Mouse (Mus musculus) limb, embryonic 14.5 days (tissue): ENCODE results near the gene Vstm2a. TPM values are rescaled to one million over a fixed set of nuclear protein-coding genes. Genes with fewer than 3 reads are reported as not detected.

Source experiments
- ATAC-seq: fragments of 200-750 bp; cut with Nextera tagmentation; 2 replicates; pipeline ENCODE4 v1.8.0; 2017; ENCODE audit warnings: low read depth, moderate number of reproducible peaks, moderate TSS enrichment; ENCODE audit not compliant: low FRiP score
- DNase-seq: peaks from one replicate; pipeline ENCODE4 v3.0.0-alpha.2; 2015; ENCODE audit warnings: low spot score
- H3K27ac ChIP-seq: fragments of 300-500 bp; sonication (generic); replicated peaks from 2 replicates; pipeline ENCODE4 v1.5.1; 2014; ENCODE audit warnings: low read depth, mild to moderate bottlenecking, low read length, moderate library complexity, mixed read lengths
- H3K27me3 ChIP-seq: fragments of 300-500 bp; sonication (generic); 2 replicates; pipeline ENCODE4 v1.6.1; 2014; ENCODE audit warnings: low read length, mixed read lengths; ENCODE audit not compliant: control insufficient read depth, insufficient read depth
- H3K36me3 ChIP-seq: fragments of 300-500 bp; sonication (generic); 2 replicates; pipeline ENCODE4 v1.6.1; 2014; ENCODE audit warnings: mild to moderate bottlenecking, low read length, moderate library complexity, mixed read lengths; ENCODE audit not compliant: control insufficient read depth, insufficient read depth
- H3K4me1 ChIP-seq: fragments of 300-500 bp; sonication (generic); 2 replicates; pipeline ENCODE4 v1.6.1; 2014; ENCODE audit warnings: antibody characterized with exemption, low read length, mixed read lengths; ENCODE audit not compliant: control insufficient read depth, insufficient read depth
- H3K4me2 ChIP-seq: fragments of 300-500 bp; sonication (generic); replicated peaks from 2 replicates; pipeline ENCODE4 v1.6.1; 2014; ENCODE audit warnings: low read depth, mild to moderate bottlenecking, low read length, moderate library complexity; ENCODE audit not compliant: severe bottlenecking
- H3K4me3 ChIP-seq: fragments of 300-500 bp; sonication (generic); replicated peaks from 2 replicates; pipeline ENCODE4 v1.5.1; 2014; ENCODE audit warnings: low read length
- H3K9ac ChIP-seq: fragments of 300-500 bp; sonication (generic); 2 replicates; pipeline ENCODE4 v1.6.1; 2014; ENCODE audit warnings: mild to moderate bottlenecking, low read depth, low read length, moderate library complexity; ENCODE audit not compliant: severe bottlenecking
- H3K9me3 ChIP-seq: fragments of 300-500 bp; sonication (generic); 2 replicates; pipeline ENCODE4 v1.6.1; 2016; ENCODE audit warnings: low read length; ENCODE audit not compliant: control insufficient read depth
- POLR2A ChIP-seq: fragments of 200-500 bp; IDR thresholded peaks from 2 replicates; pipeline ENCODE4 v1.8.0; 2012; ENCODE audit warnings: inconsistent platforms, mild to moderate bottlenecking, moderate library complexity, borderline replicate concordance; ENCODE audit not compliant: insufficient read depth, insufficient read length; ENCODE audit errors: extremely low read depth
- WGBS: fragments of 180-500 bp; shearing (Covaris S2); extraction: QIAGEN DNeasy Blood & Tissue Kit; methylation state at CpG from one replicate; pipeline ENCODE4 v1.1.7; 2014; 5-methylcytosine and 5-hydroxymethylcytosine counted together
- polyA plus RNA-seq, 2 experiments: library from polyadenylated mRNA; depleted of rRNA in 1 of 2; stranded (reverse) in 1 of 2; unstranded in 1 of 2; fragments of >200 nt; fragmentation: Nextera tagmentation in 1 of 2; extraction: Ambion mirVana in 1 of 2; gene quantifications; 2 replicates each; pipeline versions ENCODE4 v1.2.1 to v1.2.3; 2012 to 2014

The Vstm2a gene
- polyA plus RNA-seq, 2 experiments = 3.1 to 3.6 TPM

DNA sequence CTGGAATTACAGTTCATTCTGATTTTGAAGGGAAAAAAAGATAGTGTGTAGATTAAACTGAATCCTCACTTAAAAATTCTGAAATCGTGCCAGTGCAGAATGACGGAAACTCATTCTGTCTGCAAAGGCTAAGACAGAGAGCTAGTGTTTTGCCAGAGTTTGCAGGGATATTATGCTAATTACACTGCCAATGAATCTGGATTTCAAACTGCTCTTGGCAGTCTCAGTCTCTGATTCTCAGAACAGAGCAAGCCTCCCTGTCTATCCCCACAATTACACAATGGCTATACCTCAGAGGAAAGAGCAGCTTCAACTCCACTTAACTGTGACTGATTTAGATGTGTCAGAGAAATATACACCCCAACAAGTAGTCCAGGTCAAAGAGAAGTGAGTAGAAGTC, 43.2 kb downstream of the Vstm2a start:
- Histone ChIP-seq H3K27me3 (no peaks in the 10 kb centered on the region), H3K4me1 (no peaks in the 10 kb centered on the region), H3K9ac (no peak overlapping the region), H3K4me3 (no peak overlapping the region), H3K4me2 (no peak overlapping the region), H3K36me3 (no peaks in the 10 kb centered on the region), H3K27ac (no peak overlapping the region), H3K9me3 (no peaks in the 10 kb centered on the region)
- TF ChIP-seq POLR2A = no peak
- 74% methylated on average over 2 of the region's 2 CpGs for WGBS
- ATAC-seq (no peak), DNase-seq (no peak)

DNA sequence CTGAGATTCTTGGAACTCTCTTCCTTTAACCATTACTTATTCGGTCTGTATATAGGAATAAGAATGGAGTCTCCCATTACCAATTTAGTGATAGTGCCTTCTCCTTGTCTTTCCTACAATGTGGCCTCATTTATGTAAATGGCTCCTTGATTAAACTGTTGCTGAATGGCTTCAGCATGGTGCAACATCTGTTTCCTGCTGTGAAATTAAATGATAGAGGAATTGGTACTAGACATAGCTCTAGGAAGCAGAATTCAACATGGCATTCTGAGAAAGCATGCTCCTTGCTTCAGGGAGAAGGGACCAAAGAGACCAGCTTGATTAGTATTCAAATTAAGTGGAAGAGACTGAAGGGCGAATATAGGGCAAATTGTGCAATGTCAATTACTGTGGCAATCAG, 57.6 kb downstream of the Vstm2a start:
- no peak overlapping the region for H3K4me3 ChIP-seq
- H3K9me3 ChIP-seq = no peaks in the 10 kb centered on the region
- H3K27ac ChIP-seq = no peak overlapping the region
- no peaks in the 10 kb centered on the region for H3K4me1 ChIP-seq
- no peak for DNase-seq
- no peak for ATAC-seq
- no peaks in the 10 kb centered on the region for H3K36me3 ChIP-seq
- WGBS = 81% methylated on average over 2 of the region's 2 CpGs
- TF ChIP-seq POLR2A = no peak
- no peaks in the 10 kb centered on the region for H3K27me3 ChIP-seq
- no peak overlapping the region for H3K9ac ChIP-seq
- no peak overlapping the region for H3K4me2 ChIP-seq

DNA sequence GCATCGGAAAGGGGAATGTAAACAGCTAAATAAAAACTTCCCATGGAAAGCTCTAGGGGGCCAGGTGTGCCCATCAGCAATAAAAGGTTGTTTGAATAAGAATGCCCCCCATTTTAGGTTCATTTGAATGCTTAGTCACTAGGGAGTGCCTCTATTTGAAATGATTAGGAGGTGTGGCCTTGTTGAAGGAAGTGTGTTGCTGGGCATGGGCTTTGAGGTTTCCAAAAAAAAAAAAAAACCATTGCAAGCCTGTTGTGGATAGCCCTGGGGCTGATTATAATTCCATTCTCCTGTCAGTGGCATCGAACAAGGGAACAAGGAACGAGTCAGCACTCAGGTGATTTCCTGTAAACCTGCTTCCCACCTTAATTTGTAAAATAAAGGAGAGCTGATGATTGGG, 87.7 kb downstream of the Vstm2a start:
- DNase-seq (no peak), ATAC-seq (no peak)
- Histone ChIP-seq H3K4me1 (no peaks in the 10 kb centered on the region), H3K27ac (no peak overlapping the region), H3K9me3 (no peaks in the 10 kb centered on the region), H3K4me2 (no peak overlapping the region), H3K36me3 (no peaks in the 10 kb centered on the region), H3K4me3 (no peak overlapping the region), H3K27me3 (no peaks in the 10 kb centered on the region), H3K9ac (no peak overlapping the region)
- WGBS = 38% methylated on average over 3 of the region's 3 CpGs
- TF ChIP-seq POLR2A = no peak

DNA sequence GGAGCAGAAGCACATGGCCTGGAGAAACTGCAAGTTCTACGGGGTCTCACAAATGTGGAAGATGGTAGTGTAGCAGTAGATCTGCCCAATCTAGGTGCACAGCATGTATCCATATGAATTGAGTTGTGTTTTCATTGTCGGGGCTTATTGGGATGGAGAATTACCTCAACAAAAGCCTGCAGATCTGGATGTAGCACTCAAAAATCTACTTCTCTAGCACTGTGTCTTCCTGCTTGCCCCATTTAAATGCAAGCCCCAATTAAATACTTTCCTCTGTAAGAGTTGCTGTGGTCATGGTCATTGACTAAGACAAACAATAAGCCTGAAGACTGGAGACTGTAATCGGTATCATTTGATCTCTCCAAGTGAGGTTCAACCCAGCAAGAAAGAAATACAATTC, 88.2 kb downstream of the Vstm2a start:
- H3K36me3 ChIP-seq = no peaks in the 10 kb centered on the region
- DNase-seq (no peak), ATAC-seq (no peak)
- H3K9me3 ChIP-seq = no peaks in the 10 kb centered on the region
- H3K27me3 ChIP-seq = no peaks in the 10 kb centered on the region
- 68% methylated on average over 3 of the region's 3 CpGs for WGBS
- H3K4me1 ChIP-seq = no peaks in the 10 kb centered on the region
- no peak overlapping the region for H3K4me2 ChIP-seq
- TF ChIP-seq POLR2A = no peak
- H3K9ac ChIP-seq = no peak overlapping the region
- no peak overlapping the region for H3K27ac ChIP-seq
- no peak overlapping the region for H3K4me3 ChIP-seq

DNA sequence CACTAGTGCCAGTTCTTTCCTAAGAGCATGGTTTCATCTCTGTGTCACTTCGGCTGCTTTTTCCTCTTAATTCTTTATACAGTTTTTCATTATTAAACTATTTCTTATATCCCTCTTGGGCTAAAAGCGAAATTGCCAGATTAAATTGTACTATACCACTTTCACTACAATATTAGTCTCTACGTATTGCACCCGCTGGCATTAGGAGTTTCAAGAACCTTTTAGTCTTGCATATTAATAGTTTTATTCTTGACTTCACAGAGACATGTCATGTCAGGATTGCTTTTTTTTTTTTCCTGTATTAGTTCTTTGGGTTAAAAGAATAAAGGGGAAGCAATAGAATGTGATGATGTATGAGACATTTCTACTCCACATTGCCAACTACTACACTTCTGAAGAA, 94.4 kb downstream of the Vstm2a start:
- Histone ChIP-seq H3K27me3 (no peaks in the 10 kb centered on the region), H3K4me3 (no peak overlapping the region), H3K36me3 (no peaks in the 10 kb centered on the region), H3K27ac (no peak overlapping the region), H3K9ac (no peak overlapping the region), H3K4me1 (no peaks in the 10 kb centered on the region), H3K4me2 (no peak overlapping the region), H3K9me3 (no peaks in the 10 kb centered on the region)
- TF ChIP-seq POLR2A = no peak
- no peak for ATAC-seq
- no peak for DNase-seq
- WGBS = 85% methylated on average over 4 of the region's 4 CpGs

DNA sequence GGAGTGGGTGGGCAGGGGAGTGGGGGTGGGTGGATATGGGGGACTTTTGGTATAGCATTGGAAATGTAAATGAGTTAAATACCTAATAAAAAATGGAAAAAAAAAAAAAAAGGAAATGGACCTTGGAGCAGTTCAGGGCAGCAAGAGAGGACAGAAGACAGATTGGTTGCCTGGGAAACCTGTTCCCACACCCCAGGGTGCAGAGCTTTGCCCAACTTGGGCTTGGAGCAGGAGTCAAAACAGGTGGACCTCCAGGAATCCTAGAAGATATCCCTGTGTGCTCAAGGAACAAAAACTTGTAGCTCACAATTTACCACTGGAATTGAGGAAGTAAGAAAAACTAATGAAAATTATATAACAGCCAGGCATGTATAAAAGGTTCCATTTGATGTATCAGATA, 96.8 kb downstream of the Vstm2a start:
- H3K4me2 ChIP-seq = no peak overlapping the region
- H3K9me3 ChIP-seq = no peaks in the 10 kb centered on the region
- ATAC-seq (no peak), DNase-seq (no peak)
- no peaks in the 10 kb centered on the region for H3K4me1 ChIP-seq
- no peak overlapping the region for H3K9ac ChIP-seq
- no peak overlapping the region for H3K27ac ChIP-seq
- no peaks in the 10 kb centered on the region for H3K36me3 ChIP-seq
- no peak overlapping the region for H3K4me3 ChIP-seq
- H3K27me3 ChIP-seq = no peaks in the 10 kb centered on the region
- no peak for TF ChIP-seq POLR2A
